Mouse (Mus musculus): ENCODE measurements around the gene Rin2. TPM values are rescaled to one million over a fixed set of nuclear protein-coding genes. Genes with fewer than 3 reads are reported as not detected.

Rin2 gene
- polyA plus RNA-seq, 1 experiment from 2014 or later = 9.9 TPM

- Histone ChIP-seq H3K27ac (ENCODE audit: low read length) (no peak overlapping the region), H3K4me3 (replicated peaks; ENCODE audit: low read length) (no peak overlapping the region), H3K27me3 (replicated peaks; ENCODE audit: control insufficient read depth, insufficient read depth, low read length) (no peaks in the 10 kb centered on the region), H3K4me1 (replicated peaks; ENCODE audit: control insufficient read depth, insufficient read depth, low read length) (no peaks in the 10 kb centered on the region), H3K36me3 (ENCODE audit: control insufficient read depth, insufficient read depth) (no peaks in the 10 kb centered on the region), H3K9me3 (ENCODE audit: control insufficient read depth, low read length) (0 out of 2 replicates have a peak, but pooled peaks cover 2% of the 10 kb centered on the region), H3K4me2 (ENCODE audit: low read length) (no peak overlapping the region), H3K9ac (replicated peaks; ENCODE audit: low read depth, low read length) (no peak overlapping the region)
- ATAC-seq = no peak
- 91% methylated on average over 6 of the region's 6 CpGs for WGBS
These were observed 129.5 kb downstream of the Rin2 start for GRCm38 (mm10) chr2:145804524-145804923.

- no peak for ATAC-seq
- 0 out of 2 replicates have a peak, but pooled peaks cover 2% of the 10 kb centered on the region for H3K9me3 ChIP-seq (ENCODE audit: control insufficient read depth, low read length)
- no peak overlapping the region for H3K27ac ChIP-seq (ENCODE audit: low read length)
- H3K4me3 ChIP-seq (replicated peaks; ENCODE audit: low read length) = no peak overlapping the region
- no peak overlapping the region for H3K9ac ChIP-seq (replicated peaks; ENCODE audit: low read depth, low read length)
- H3K4me1 ChIP-seq (replicated peaks; ENCODE audit: control insufficient read depth, insufficient read depth, low read length) = no peaks in the 10 kb centered on the region
- no peaks in the 10 kb centered on the region for H3K36me3 ChIP-seq (ENCODE audit: control insufficient read depth, insufficient read depth)
- H3K4me2 ChIP-seq (ENCODE audit: low read length) = no peak overlapping the region
- WGBS = 58% methylated on average over 2 of the region's 2 CpGs
- no peaks in the 10 kb centered on the region for H3K27me3 ChIP-seq (replicated peaks; ENCODE audit: control insufficient read depth, insufficient read depth, low read length)
These were observed 132.3 kb downstream of the Rin2 start for GRCm38 (mm10) chr2:145807276-145807675.

GRCm38 (mm10) chr2:145808251-145808650 is 133.2 kb downstream of the Rin2 start:
- H3K4me3 ChIP-seq (replicated peaks; ENCODE audit: low read length) = no peak overlapping the region
- H3K27ac ChIP-seq (ENCODE audit: low read length) = no peak overlapping the region
- 95% methylated on average over 2 of the region's 2 CpGs for WGBS
- H3K4me1 ChIP-seq (replicated peaks; ENCODE audit: control insufficient read depth, insufficient read depth, low read length) = no peaks in the 10 kb centered on the region
- no peaks in the 10 kb centered on the region for H3K36me3 ChIP-seq (ENCODE audit: control insufficient read depth, insufficient read depth)
- H3K9me3 ChIP-seq (ENCODE audit: control insufficient read depth, low read length) = 0 out of 2 replicates have a peak, but pooled peaks cover 2% of the 10 kb centered on the region
- H3K4me2 ChIP-seq (ENCODE audit: low read length) = no peak overlapping the region
- H3K9ac ChIP-seq (replicated peaks; ENCODE audit: low read depth, low read length) = no peak overlapping the region
- no peaks in the 10 kb centered on the region for H3K27me3 ChIP-seq (replicated peaks; ENCODE audit: control insufficient read depth, insufficient read depth, low read length)
- no peak for ATAC-seq

- Histone ChIP-seq H3K4me1 (replicated peaks; ENCODE audit: control insufficient read depth, insufficient read depth, low read length) (no peaks in the 10 kb centered on the region), H3K4me2 (ENCODE audit: low read length) (no peak overlapping the region), H3K9me3 (ENCODE audit: control insufficient read depth, low read length) (0 out of 2 replicates have a peak, but pooled peaks cover 2% of the 10 kb centered on the region), H3K4me3 (replicated peaks; ENCODE audit: low read length) (no peak overlapping the region), H3K27ac (ENCODE audit: low read length) (no peak overlapping the region), H3K27me3 (replicated peaks; ENCODE audit: control insufficient read depth, insufficient read depth, low read length) (no peaks in the 10 kb centered on the region), H3K36me3 (ENCODE audit: control insufficient read depth, insufficient read depth) (no peaks in the 10 kb centered on the region), H3K9ac (replicated peaks; ENCODE audit: low read depth, low read length) (no peak overlapping the region)
- WGBS = 92% methylated on average over 6 of the region's 6 CpGs
- ATAC-seq = no peak
These were observed 133.7 kb downstream of the Rin2 start for GRCm38 (mm10) chr2:145808667-145809066.

GRCm38 (mm10) chr2:145810676-145811075 is 135.7 kb downstream of the Rin2 start:
- H3K4me3 ChIP-seq (replicated peaks; ENCODE audit: low read length) = no peak overlapping the region
- 48% methylated on average over 5 of the region's 5 CpGs for WGBS
- no peaks in the 10 kb centered on the region for H3K4me1 ChIP-seq (replicated peaks; ENCODE audit: control insufficient read depth, insufficient read depth, low read length)

GRCm38 (mm10) chr2:145812818-145813217 is 137.8 kb downstream of the Rin2 start:
- no peak overlapping the region for H3K4me3 ChIP-seq (replicated peaks; ENCODE audit: low read length)
- no peaks in the 10 kb centered on the region for H3K4me1 ChIP-seq (replicated peaks; ENCODE audit: control insufficient read depth, insufficient read depth, low read length)
- ATAC-seq = no peak
- no peak overlapping the region for H3K4me2 ChIP-seq (ENCODE audit: low read length)
- 93% methylated on average over 1 of the region's 1 CpGs for WGBS
- H3K9me3 ChIP-seq (ENCODE audit: control insufficient read depth, low read length) = peaks cover 10% of the 10 kb centered on the region
- no peaks in the 10 kb centered on the region for H3K36me3 ChIP-seq (ENCODE audit: control insufficient read depth, insufficient read depth)
- H3K27ac ChIP-seq (ENCODE audit: low read length) = no peak overlapping the region
- H3K9ac ChIP-seq (replicated peaks; ENCODE audit: low read depth, low read length) = no peak overlapping the region
- no peaks in the 10 kb centered on the region for H3K27me3 ChIP-seq (replicated peaks; ENCODE audit: control insufficient read depth, insufficient read depth, low read length)

More at GRCm38 (mm10) chr2:145810676-145811075, 135.7 kb downstream of the Rin2 start:
- H3K4me2 ChIP-seq (ENCODE audit: low read length) = no peak overlapping the region
- no peak overlapping the region for H3K9ac ChIP-seq (replicated peaks; ENCODE audit: low read depth, low read length)
- no peaks in the 10 kb centered on the region for H3K36me3 ChIP-seq (ENCODE audit: control insufficient read depth, insufficient read depth)
- peaks cover 3% of the 10 kb centered on the region for H3K9me3 ChIP-seq (ENCODE audit: control insufficient read depth, low read length)
- no peak overlapping the region for H3K27ac ChIP-seq (ENCODE audit: low read length)
- no peak for ATAC-seq
- H3K27me3 ChIP-seq (replicated peaks; ENCODE audit: control insufficient read depth, insufficient read depth, low read length) = no peaks in the 10 kb centered on the region

- ATAC-seq = no peak
- no peak overlapping the region for H3K27ac ChIP-seq (ENCODE audit: low read length)
- no peak overlapping the region for H3K4me2 ChIP-seq (ENCODE audit: low read length)
- peaks cover 10% of the 10 kb centered on the region for H3K9me3 ChIP-seq (ENCODE audit: control insufficient read depth, low read length)
- H3K27me3 ChIP-seq (replicated peaks; ENCODE audit: control insufficient read depth, insufficient read depth, low read length) = no peaks in the 10 kb centered on the region
- no peak overlapping the region for H3K9ac ChIP-seq (replicated peaks; ENCODE audit: low read depth, low read length)
- H3K4me3 ChIP-seq (replicated peaks; ENCODE audit: low read length) = no peak overlapping the region
- 75% methylated on average over 5 of the region's 5 CpGs for WGBS
- H3K36me3 ChIP-seq (ENCODE audit: control insufficient read depth, insufficient read depth) = no peaks in the 10 kb centered on the region
- no peaks in the 10 kb centered on the region for H3K4me1 ChIP-seq (replicated peaks; ENCODE audit: control insufficient read depth, insufficient read depth, low read length)
These were observed 142.2 kb downstream of the Rin2 start for GRCm38 (mm10) chr2:145817195-145817594.

- no peak for ATAC-seq
- Histone ChIP-seq H3K27me3 (replicated peaks; ENCODE audit: control insufficient read depth, insufficient read depth, low read length) (no peaks in the 10 kb centered on the region), H3K4me3 (replicated peaks; ENCODE audit: low read length) (no peak overlapping the region), H3K9me3 (ENCODE audit: control insufficient read depth, low read length) (no peaks in the 10 kb centered on the region), H3K4me2 (ENCODE audit: low read length) (no peak overlapping the region), H3K27ac (ENCODE audit: low read length) (no peak overlapping the region), H3K36me3 (ENCODE audit: control insufficient read depth, insufficient read depth) (no peaks in the 10 kb centered on the region), H3K9ac (replicated peaks; ENCODE audit: low read depth, low read length) (no peak overlapping the region), H3K4me1 (replicated peaks; ENCODE audit: control insufficient read depth, insufficient read depth, low read length) (no peaks in the 10 kb centered on the region)
- WGBS = 91% methylated on average over 15 of the region's 15 CpGs
These were observed 147.2 kb downstream of the Rin2 start for GRCm38 (mm10) chr2:145822013-145822782.

GRCm38 (mm10) chr2:145822783-145823729 is 148.0 kb downstream of the Rin2 start:
- H3K27ac ChIP-seq (ENCODE audit: low read length) = no peak overlapping the region
- no peaks in the 10 kb centered on the region for H3K9me3 ChIP-seq (ENCODE audit: control insufficient read depth, low read length)
- no peak overlapping the region for H3K9ac ChIP-seq (replicated peaks; ENCODE audit: low read depth, low read length)
- no peak overlapping the region for H3K4me2 ChIP-seq (ENCODE audit: low read length)
- H3K4me3 ChIP-seq (replicated peaks; ENCODE audit: low read length) = no peak overlapping the region
- H3K4me1 ChIP-seq (replicated peaks; ENCODE audit: control insufficient read depth, insufficient read depth, low read length) = no peaks in the 10 kb centered on the region
- no peaks in the 10 kb centered on the region for H3K27me3 ChIP-seq (replicated peaks; ENCODE audit: control insufficient read depth, insufficient read depth, low read length)
- H3K36me3 ChIP-seq (ENCODE audit: control insufficient read depth, insufficient read depth) = no peaks in the 10 kb centered on the region
- no peak for ATAC-seq
- WGBS = 90% methylated on average over 3 of the region's 3 CpGs

Data from forebrain, embryonic 16.5 days (tissue).